Mouse (Mus musculus) T-cell, adult 2 months (primary cell): Measurements from ENCODE around the gene Glra1.
"Not testable (repeated sequence)": the region's sequence is repeated elsewhere in the genome, so short reads cannot be mapped to it uniquely, and the experiment has no call there.

Source experiments
- DNase-seq: peaks from one replicate; pipeline ENCODE4 v3.0.0; 2022; ENCODE audit warnings: low spot score

Gene Glra1

GRCm38 (mm10) chr11:55607808-55608523, at the start of gene Glra1:
Gene Glra1 (minus strand): TSS chr11:55608198.
- no peak for DNase-seq

GRCm38 (mm10) chr11:55636961-55637360, 29.0 kb upstream of the Glra1 start:
- DNase-seq, result no peak

GRCm38 (mm10) chr11:55633901-55634300, 25.9 kb upstream of the Glra1 start:
- DNase-seq, result no peak

GRCm38 (mm10) chr11:55614631-55615030, 6.6 kb upstream of the Glra1 start:
- not testable (repeated sequence) for DNase-seq

GRCm38 (mm10) chr11:55608524-55608920, 524 bp upstream of the Glra1 start:
- no peak for DNase-seq

- DNase-seq, result no peak
Measured at GRCm38 (mm10) chr11:55607066-55607807, 761 bp downstream of the Glra1 start.

GRCm38 (mm10) chr11:55601447-55602065, 6.4 kb downstream of the Glra1 start:
- DNase-seq, result no peak

- DNase-seq, result no peak
Measured at GRCm38 (mm10) chr11:55595726-55596125, 12.3 kb downstream of the Glra1 start.

GRCm38 (mm10) chr11:55594411-55594810, 13.6 kb downstream of the Glra1 start:
- no peak for DNase-seq

- no peak for DNase-seq
Measured at GRCm38 (mm10) chr11:55591194-55591593, 16.8 kb downstream of the Glra1 start.

GRCm38 (mm10) chr11:55589376-55590167, 18.4 kb downstream of the Glra1 start:
- DNase-seq, result no peak

GRCm38 (mm10) chr11:55574397-55574796, 33.6 kb downstream of the Glra1 start:
- DNase-seq, result no peak

GRCm38 (mm10) chr11:55571144-55571543, 36.9 kb downstream of the Glra1 start:
- DNase-seq, result no peak

- no peak for DNase-seq
Measured at GRCm38 (mm10) chr11:55566309-55567099, 41.5 kb downstream of the Glra1 start.

GRCm38 (mm10) chr11:55545690-55546089, 62.3 kb downstream of the Glra1 start:
- DNase-seq, result no peak

GRCm38 (mm10) chr11:55542671-55543070, 65.3 kb downstream of the Glra1 start:
- no peak for DNase-seq

- DNase-seq, result no peak
Measured at GRCm38 (mm10) chr11:55542128-55542527, 65.9 kb downstream of the Glra1 start.

GRCm38 (mm10) chr11:55534766-55535165, 73.2 kb downstream of the Glra1 start:
- DNase-seq, result no peak

- DNase-seq, result no peak
Measured at GRCm38 (mm10) chr11:55533378-55533777, 74.6 kb downstream of the Glra1 start.

GRCm38 (mm10) chr11:55530741-55531140, 77.3 kb downstream of the Glra1 start:
- no peak for DNase-seq
